Mouse (Mus musculus) granulocyte monocyte progenitor cell, adult 5-6 weeks (primary cell): Measurements from ENCODE around the gene 1700012B07Rik. TPM values are rescaled to one million over a fixed set of nuclear protein-coding genes. Genes with fewer than 3 reads are reported as not detected.

Experiments
- ATAC-seq: replicated peaks from 2 replicates; pipeline ENCODE4 v1.8.0; 2016; ENCODE audit warnings: mild to moderate bottlenecking, moderate TSS enrichment, inconsistent platforms; ENCODE audit not compliant: poor library complexity, severe bottlenecking
- total RNA-seq, 2 experiments: library from RNA; stranded (forward) in 1 of 2; stranded (reverse) in 1 of 2; fragments of 200-712, 200-1000 nt in 1 of 2; fragments of >200 nt in 1 of 2; fragmentation: Nextera tagmentation in 1 of 2; gene quantifications; 2 replicates each; pipeline ENCODE4 v1.2.3; 2014 to 2017

The 1700012B07Rik gene
- total RNA-seq, 2 experiments from 2014 or later: not detected

DNA sequence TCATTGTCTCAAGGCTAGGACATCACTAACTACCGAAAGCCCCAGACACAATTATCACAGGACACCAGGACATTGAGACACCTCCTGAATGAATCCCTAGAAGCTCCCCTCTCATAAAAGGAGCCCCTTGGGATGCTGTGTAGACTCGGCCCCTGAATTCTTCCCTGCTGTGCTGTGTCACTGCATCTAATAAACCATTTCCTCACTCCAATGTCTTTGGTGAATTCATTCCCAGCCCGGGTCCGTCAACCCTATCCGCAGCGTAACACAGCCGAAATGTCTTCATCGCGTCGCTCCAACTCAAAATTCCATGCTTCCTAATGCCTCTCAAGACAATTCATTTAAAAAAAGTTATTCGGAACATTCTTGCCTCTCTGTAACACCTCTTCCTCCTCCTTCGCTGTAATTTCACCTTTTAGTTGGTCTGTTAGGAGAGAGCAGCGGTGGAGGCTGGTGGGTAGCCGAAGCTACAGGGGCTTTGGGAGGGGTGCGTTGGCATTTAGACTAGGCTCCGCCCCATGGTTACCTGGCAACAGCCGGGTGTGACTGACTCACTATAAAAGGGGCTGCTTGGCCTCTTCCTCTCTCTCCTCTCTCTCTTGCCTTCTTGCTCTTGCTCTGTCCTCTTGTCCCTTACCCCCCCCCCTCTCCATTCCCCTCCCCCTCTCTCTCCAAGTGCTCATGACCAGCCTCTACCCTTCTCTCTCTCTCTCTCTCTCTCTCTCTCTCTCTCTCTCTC is 25.6 kb upstream of the 1700012B07Rik start:
- ATAC-seq: no peak

DNA sequence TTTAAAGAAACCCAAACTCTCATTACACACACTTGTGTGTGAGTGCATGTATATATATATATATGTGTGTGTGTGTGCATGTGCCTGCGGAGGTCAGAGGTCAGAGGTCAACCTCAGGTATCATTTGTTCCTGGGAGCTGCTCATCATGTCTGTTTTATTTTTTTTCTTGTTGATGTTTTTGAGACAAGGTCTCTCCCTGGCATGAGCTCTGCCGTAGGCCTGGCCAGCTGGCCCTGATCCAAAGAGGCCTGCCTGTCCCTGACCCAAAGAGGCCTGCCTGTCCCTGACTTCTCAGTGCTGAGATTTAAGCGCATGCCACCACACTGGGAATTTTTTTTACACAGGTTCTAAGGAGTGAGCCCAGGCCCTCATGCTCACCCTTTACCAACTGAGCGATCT is 24.1 kb upstream of the 1700012B07Rik start:
- ATAC-seq: no peak

DNA sequence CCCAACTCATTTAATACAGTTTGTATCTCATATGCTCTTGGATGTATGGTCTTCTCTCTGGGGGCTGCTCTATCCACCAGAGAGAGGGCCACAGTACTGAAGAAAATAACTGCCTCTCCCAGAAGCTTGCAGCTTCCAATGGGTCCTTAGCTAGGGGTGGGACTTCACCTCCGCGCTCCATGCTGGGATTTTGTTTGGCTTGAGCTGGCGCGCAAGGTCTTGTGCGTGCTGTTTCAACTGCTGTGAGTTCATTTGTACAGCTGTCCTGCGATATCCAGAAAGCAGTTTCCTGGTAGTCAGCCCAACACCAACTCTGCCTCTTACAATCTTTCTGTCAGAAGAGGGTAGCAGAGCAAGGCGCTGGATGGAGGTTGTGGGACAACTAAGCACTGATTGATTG is 18.5 kb upstream of the 1700012B07Rik start:
- no peak for ATAC-seq

DNA sequence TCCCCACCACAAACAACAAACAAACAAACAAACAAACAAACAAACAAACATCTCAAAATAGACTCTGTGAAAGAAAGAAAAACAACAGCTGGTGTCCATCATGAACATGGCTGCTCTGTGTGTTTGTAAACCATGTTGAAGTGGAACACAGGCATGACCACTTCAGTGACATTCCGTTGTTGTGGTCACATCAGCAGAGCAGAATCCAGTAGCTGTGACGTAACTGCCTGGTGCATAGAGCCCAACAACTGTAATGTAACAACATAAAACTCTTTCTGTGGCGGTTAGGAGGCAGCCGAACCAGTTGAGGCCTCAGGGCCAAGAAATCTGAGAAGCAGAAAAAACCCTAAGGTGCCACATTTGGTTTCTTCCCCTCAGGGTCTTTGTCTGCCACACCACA is 17.8 kb upstream of the 1700012B07Rik start:
- ATAC-seq: peak; percentile 69

DNA sequence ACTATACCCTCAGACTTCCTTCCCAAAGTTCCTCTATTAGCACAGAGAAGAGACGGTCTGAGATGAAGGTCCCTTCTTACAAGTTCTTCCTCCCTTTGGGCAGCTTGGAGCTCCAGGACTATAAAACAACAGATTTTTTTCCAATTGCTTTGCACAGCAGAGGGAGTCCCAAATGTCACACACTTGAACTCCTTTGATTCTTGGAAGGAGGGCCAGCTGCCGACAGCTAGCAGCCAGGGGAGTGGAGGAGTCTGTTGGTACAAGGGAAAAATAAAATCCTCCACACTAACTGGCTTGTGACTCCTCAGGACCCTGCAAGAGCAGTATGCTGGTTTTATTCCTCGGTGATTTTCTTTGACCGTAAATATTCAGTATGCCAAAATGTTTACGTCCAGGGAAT is 16.6 kb upstream of the 1700012B07Rik start:
- ATAC-seq: 0 out of 2 replicates have a peak, but pooled peaks have one; percentile 30

DNA sequence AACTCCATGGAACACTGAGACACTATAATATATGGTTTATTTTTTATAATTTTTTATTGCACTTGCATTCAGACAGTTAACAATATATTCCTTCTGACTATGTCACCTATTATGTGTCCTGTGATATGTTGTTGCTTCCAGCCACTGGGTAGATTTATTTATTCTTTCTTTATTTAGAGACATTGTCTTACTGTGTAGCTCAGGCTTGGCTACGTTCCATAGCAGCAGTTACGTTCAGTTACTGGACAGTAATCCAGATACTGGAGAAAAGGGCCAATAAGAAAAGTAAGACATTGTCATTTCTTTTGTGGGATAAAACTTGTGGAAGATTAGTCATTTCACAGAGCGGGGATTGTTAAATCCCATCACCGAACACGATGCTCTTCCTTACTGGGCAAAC is 2.5 kb upstream of the 1700012B07Rik start:
- no peak for ATAC-seq

DNA sequence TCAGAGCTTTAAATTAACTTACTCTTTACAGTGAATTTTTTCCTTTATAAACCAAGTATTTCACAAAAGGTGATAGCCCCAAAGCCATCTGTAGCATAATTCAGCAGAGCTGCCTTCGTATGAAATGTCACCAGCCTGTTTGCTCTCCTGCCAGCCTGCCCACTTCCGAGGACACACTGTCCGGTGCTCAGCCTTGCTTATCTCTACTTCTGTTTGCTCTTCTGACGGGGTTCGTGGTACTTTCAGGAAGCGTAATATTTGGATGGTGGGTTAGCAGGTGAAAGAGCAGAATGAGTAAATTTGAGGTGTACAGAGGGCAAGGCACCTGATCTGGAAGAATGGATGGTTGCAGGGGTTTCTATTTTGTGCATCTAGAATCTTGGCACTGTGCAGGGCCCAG is 5.6 kb downstream of the 1700012B07Rik start:
- no peak for ATAC-seq

DNA sequence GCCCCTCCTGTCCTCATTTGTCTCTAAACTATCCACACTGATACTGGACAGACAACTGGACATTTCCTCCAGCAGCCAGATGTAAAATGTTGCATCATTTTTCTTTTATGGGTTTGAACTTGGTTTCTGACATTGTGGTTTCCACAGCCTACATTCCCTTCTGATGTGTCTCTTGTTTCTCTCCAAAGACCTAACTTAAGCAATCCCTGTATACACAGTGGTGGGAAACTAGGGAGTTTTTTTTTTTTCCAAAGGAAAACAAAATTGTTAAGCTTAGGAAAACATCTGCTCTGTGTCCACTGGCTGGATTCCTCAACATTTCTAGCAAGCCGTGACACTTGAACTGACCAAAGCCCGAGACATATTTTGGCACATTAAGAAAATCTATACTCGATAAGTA is 10.4 kb downstream of the 1700012B07Rik start:
- ATAC-seq: no peak

DNA sequence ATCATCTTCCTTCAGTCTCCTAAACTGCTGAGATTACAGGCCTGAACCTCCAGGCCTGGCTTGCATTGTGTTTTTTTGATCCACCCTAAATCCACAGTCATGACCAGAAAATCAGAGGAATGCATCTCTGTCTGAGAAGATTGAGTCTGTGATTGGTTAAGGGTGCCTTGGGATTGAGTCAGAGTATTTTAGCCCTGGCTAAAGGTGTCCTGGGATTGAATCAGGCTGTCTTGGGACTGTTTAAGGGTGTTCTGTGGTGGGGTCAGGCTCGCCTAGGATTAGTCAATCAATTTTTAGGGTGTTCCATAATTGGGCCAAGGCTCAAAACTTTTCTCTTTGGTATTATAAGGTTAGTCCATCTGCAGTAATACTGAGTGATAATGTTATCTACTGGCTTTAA is 10.9 kb downstream of the 1700012B07Rik start:
- no peak for ATAC-seq

DNA sequence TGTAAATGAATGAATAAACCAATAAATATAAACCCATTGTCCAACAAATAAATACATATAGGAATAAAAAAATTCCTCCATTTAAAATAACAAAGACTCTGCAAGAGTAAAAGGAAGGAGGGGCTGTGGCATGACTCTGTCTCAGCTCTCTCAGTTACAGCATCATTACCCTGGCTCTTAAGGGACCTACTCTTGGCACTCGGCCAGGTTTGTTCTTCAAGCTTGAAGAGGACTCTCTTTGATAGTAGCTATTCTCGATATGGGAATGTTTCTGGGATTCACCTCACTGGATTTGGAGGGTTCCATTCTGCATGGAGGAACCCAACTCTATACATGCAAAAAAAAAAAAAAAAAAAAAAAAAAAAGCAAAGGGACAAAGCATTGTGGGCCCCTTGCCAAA is 16.1 kb downstream of the 1700012B07Rik start:
- ATAC-seq: no peak

DNA sequence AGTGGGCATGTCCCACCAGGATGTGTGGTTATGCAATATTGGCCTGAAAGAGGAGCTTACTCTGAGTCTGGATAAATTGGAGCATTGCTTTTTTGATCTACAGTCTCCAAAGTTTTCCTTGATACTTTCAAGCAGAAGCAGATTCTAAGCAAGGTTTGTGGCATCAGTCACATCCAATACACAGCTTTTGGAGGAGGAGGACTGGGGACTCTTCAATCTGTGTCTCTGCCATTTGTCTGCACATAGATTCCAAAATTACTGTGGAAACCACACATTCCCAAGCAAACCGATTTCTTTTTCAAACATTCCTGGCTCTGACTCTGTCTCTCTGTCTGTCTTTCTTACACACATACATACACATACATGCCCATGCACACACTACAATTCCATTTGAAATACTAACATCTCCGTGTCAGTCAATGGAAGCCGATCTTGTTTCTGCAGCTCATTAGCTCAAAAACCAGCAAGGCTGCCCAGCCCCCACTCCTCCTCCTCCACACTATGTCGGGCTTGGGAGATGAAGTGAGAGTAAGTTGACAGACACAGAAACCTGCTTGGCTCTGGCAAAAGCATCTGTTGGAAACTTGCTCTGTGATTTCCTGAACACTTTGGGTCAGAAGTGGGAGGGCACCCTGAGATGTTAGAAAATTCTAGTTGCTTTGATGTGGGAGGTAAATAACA is 18.5 kb downstream of the 1700012B07Rik start:
- ATAC-seq: no peak

DNA sequence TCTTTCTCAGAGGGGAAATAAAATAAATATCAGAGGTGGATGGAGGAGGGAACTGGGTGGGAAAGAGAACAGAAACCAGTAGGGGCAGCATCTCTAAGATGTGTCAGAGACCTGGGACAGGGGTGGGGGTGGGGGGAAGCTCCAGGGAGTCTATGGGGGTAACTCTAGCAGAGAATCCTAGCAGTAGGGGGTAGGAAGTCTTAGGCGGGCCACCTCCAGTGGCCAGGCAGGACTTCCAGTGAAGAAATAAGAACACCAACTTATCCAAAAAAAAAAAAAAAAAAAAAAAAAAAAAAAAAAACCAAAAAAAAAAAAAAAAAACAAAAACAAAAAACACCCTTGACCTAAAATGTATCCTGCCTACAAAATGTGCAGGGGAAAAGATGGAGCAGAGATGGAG is 26.3 kb downstream of the 1700012B07Rik start:
- no peak for ATAC-seq

DNA sequence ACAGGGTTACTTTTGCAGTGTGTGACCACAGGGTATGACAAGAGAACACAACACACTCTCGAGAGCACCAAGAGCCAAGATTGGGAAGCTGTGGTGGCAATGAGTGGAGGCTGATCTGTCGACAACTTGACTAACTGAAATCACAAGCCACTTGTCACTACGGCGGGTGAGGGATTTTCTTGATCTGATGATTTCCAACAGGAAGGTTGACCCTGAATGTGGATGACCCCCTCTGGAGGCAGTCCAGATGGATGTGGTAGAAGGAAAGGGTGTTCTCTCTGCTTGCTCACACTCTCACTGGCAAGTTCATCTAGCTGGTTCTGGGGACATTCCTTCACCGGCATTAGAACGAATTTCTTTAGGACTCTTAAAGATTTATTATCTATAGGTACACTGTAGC is 30.3 kb downstream of the 1700012B07Rik start:
- no peak for ATAC-seq

DNA sequence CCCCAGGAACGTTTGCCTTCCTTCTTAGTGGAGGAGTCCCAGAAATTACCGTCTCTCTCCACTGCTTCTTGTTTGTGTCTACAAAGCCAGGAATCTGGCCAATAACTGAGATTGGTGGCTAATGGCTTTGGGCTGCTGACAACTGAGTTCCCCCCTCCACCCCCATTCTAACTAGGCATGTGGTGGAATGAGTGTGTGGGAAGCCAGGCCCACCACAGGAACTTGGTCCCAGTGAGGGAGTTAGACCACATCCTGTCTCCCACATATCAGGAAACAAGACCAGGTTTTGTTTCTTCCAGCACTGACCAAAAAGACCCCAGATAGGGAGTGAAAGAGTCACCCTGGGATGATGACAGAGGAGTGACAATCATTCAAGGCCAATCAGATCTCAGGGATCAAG is 32.3 kb downstream of the 1700012B07Rik start:
- ATAC-seq: peak; percentile 58

DNA sequence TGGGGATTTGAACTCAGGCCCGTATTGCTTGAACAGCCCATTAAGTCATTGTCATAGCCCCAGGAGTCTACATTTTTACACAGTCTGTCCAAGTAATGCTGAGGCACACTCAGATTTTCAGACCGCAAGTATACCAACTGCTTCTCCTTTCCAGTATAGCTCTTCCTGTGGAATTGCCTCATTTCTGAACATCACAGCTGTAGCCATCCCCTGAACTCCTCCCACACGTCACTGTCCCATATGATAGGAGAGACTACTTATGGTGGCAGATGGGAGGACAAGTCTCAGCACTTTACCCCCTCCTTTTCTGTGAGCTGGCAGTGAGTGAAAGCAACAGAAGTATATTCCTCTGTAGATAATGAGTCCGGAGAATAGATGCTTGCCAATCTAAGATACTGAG is 34.3 kb downstream of the 1700012B07Rik start:
- peak; percentile 84 for ATAC-seq

DNA sequence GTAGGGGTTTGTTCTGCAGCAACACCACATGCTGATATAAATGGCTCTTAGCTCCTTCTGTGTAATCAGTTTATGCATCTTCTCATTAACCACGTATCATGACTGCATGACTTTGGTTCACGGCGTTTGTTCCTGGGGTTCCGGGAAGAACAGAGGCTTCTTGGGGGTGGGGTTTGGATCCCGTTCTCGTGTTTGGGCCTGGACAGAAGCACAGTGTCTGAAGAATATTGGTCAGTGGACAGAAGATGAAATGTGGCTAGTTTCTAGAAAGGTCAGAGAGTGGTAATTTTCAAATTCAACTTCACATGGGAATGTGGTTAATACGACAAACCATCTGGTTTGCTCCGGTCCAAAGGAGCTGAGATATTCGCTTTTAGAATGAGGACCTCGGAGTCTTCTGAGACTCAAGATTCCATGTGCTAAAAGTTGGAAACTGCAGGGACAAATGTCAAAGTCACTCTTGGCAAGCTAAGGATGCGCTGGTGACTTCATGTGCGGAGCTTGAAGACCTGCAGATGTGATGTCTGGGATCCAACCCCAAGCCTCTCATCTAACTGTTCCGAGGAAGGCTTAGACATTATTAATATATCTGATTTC is 35.3 kb downstream of the 1700012B07Rik start:
- no peak for ATAC-seq

DNA sequence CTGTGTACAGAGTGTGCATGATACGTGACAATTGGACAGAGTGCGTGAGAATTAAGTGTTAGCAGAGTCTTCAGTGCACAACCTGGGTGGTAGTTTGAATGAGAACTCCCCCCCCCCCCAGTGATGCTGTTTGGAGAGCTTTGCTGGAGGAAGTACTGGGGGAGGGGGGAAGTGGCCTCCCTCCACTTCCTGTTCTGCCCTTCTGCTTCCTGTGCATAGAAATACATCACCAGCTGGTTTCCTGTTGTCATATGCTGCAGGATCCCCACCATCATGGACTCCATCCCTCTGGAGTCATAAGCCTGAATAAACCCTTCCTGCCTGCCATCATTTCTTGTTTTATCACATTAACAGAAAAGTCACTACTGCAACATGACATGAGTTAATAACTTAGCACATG is 35.9 kb downstream of the 1700012B07Rik start:
- ATAC-seq: peak; percentile 43

DNA sequence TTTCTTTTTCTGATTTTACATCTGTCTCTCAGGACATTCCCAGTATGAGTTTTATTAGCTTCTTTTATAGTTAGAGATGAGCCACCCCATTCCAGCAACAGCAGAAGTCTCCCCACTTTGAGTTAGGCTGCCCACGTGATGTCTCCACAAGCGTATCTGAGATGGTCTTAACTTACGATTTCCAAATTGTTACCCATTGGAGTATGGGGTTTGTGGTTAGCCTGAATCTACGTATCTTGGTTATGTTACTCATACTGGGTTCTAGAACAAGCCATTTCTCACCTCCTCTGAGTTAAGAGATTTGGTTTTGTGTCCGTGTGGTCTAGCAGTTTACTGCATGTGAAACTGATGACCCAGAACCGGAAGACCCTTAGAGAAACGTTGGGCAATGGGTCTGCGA is 37.6 kb downstream of the 1700012B07Rik start:
- peak; percentile 43 for ATAC-seq

DNA sequence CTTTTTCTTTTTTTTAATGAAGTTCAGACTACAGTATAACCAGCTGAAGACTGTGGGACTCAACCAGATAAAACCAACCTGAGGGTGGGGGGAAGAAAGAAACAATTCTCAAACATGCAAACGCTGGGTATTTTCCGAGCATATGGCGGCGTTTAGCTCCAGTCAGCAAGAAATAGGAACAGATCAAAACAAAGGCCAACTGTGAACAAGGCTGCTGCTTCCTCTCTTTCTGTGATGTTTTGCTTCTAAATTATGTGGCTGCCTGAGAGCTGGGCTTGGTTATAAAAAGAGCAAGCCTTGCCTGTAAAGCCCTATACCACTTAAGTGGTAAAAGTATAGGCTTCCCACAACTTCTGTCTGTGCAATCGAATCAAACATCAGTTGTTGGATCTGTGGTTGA is 42.5 kb downstream of the 1700012B07Rik start:
- no peak for ATAC-seq

DNA sequence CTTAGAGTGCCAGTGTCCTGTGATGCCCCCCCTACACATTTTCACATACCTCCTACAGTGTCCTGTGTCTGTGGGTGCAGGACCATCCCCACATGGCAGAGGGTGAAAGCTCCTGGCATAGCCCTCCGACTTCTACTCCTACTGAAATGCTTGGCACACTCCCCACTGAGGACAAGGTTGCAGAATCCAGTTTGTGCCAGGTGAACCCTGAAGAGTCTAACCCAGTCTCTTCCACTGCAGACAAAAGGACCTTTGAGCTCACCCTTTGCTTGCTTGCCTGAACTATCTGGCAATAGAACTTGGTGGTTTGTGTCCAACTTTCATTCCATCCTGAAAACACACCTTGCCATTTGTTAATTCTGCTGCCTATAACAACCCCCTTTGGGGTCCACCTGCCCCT is 56.5 kb downstream of the 1700012B07Rik start:
- ATAC-seq: no peak

DNA sequence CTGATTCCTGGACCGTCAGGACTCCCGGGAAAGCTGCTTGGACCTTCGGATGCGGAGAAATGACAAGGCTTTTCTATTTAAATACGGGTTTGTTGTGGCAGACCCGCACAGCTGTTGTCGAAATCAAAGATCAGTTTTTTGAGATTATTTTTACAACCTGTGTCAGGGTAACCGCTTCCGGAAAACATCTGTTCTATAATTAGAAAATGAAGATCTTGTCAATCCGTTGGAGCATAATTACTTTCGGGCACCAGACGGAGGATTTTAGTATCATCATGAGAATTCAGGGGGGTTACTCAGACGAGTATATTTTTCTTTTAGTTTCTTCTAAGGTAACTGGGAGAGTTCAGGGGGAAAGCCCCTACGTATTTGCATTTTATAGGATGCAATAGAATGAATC is 57.7 kb downstream of the 1700012B07Rik start:
- ATAC-seq: no peak

DNA sequence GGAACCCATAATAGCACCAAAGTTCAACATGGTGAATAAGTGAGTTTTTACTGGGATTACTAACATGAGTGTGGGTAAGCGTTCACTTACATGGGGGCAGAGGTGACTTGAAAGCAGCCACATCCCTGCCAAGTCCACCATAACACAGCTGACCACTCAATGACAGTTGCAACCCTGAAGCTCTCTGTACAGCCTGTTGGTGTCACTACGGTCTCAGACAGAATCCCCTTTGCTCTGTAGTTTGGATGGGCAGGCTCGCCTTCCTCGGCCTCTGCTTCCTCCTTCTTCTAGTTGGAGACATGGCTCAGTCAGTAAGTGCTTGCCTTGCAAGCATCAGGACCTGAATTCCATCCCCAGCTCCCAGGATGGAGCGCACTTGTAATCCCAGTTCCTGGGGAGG is 58.8 kb downstream of the 1700012B07Rik start:
- peak; percentile 44; the same call in 1 of the 2 replicates for ATAC-seq
